Mouse (Mus musculus) embryonic fibroblast, embryonic 13.5 days (primary cell): ENCODE data around the gene Fam222a. TPM values are rescaled to one million over a fixed set of nuclear protein-coding genes. Genes with fewer than 3 reads are reported as not detected.

Source experiments
- H3K27ac ChIP-seq: 2 replicates; pipeline ENCODE4 v1.5.1; 2012; ENCODE audit warnings: low read length, control low read depth, inconsistent platforms; ENCODE audit not compliant: insufficient read depth
- H3K4me1 ChIP-seq: 2 replicates; pipeline ENCODE4 v1.6.1; 2011; ENCODE audit warnings: low read length; ENCODE audit not compliant: control insufficient read depth, insufficient read depth
- H3K4me3 ChIP-seq: 2 replicates; pipeline ENCODE4 v1.5.1; 2011; ENCODE audit warnings: mild to moderate bottlenecking, control low read depth, low read length; ENCODE audit not compliant: insufficient read depth
- CTCF ChIP-seq: IDR thresholded peaks from 2 replicates; pipeline ENCODE4 v1.5.1; 2011; ENCODE audit warnings: mild to moderate bottlenecking, control low read depth, low read length, moderate library complexity, borderline replicate concordance; ENCODE audit not compliant: insufficient read depth
- POLR2A ChIP-seq: IDR thresholded peaks from 2 replicates; pipeline ENCODE4 v1.6.1; 2011; ENCODE audit warnings: low read depth, mild to moderate bottlenecking, control low read depth, low read length, moderate library complexity
- polyA plus RNA-seq: library from polyadenylated mRNA; stranded (reverse); fragments of >200 nt; gene quantifications from 2 replicates; pipeline ENCODE4 v1.2.4, GENCODE M21; 2011; ENCODE audit warnings: low read depth; ENCODE audit not compliant: missing spikeins, insufficient read length

Gene Fam222a
- polyA plus RNA-seq, 1 experiment: 0.18 TPM

DNA sequence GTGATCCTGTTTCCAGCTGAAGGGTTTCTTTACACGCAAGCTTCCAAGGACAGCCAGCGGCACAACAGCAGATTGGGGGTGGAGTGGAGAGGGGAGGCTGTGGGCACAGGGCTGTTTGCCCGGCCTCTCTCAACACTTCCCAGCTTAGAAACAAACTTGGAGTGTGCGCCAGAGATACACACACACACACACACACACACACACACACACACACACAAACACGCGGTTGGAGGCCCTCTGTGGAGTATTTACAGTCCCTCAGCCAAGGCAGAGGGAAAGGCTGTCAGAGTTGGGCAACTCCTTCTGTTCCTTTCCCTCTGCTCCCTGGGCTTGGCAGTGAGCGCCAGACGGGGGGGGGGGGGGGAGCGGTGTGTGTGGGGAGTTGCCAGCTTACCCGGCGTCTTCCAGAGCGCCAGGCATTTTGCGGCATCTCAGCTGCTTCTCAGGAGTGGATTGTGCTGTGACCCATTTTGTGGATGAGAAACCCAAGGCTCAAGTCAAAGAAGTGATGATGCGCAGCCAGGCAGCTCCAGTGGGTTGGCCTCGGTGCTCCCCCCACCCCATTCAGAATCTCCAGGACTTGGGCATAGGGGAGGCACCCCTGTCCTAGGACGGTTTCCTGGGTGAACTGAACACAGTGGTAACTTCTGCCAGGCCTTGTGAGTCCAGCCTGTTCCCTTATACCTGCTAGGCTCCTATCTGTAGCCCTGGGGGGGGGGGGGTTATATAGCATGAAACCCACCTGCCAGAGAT is 2.3 kb downstream of the Fam222a start:
- TF ChIP-seq POLR2A (no peak), CTCF (no peak)
- Histone ChIP-seq H3K27ac (no peak overlapping the region), H3K4me1 (peaks cover 2% of the 10 kb centered on the region; the same call in 1 of the 2 replicates), H3K4me3 (no peak overlapping the region)

DNA sequence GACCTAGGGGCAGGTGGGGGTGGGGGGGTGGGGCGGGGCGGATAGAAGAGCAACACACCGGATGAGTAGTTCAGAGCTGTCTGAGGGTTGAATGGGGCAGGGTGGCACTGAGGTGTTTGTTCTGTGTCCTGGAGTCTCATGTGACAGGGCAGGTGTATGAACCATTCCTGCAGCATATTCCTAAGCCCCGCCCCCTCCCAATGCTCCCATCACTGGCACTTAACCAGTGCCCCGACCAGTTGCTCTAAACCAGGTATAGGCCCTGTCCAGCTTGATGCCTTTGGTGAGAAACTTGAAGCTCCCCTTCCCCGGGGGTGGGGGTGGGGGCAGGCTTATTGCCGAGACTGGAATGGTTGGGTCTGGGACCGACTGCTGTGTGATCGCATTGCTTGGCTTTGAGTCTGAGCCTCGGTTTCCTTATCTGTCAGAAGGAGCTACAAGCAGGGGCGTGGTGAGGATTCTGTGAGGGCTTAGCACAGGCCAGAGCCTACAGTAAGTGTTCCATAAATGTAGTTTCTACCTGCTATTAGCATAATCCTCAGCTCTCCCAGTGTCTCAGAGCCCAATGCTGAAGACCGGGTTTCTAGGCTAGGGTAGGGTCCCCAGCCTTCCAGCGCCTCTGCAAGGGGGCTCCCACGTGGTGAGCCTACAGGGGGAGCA is 3.1 kb downstream of the Fam222a start:
- H3K27ac ChIP-seq: no peak overlapping the region
- H3K4me3 ChIP-seq: no peak overlapping the region
- TF ChIP-seq POLR2A: no peak
- no peak for TF ChIP-seq CTCF
- H3K4me1 ChIP-seq: peaks cover 2% of the 10 kb centered on the region; the same call in 1 of the 2 replicates

DNA sequence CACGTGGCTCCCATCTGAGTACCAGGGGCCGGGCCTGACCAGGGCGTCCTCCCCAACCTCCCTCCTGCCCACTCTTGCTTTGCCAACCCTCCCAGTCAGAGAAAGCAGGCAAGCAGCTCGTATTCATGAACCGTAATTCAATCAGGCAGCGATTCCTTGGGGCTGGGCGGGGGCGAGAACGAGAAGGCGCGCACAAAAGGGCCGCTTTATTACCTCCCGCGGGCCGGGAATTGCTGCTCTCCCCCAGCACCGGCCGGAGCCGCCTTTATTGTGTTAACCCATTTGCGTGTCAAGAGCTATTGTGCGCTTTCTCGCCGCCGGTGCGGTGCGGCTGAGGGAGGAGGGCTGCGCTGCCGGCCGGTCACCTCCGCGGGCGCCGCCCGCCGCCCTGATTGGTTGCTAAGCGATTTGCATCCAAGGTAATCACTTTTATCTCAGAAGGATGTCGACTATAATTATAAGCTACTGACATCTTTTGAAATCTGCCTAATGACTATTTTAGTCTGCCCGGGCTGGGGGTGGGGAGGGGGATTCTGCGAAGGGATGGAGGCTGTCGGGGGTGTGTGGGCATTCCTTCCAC is 3.7 kb downstream of the Fam222a start:
- H3K4me3 ChIP-seq: no peak overlapping the region
- TF ChIP-seq POLR2A: no peak
- TF ChIP-seq CTCF: no peak
- H3K4me1 ChIP-seq: peaks cover 2% of the 10 kb centered on the region; the same call in 1 of the 2 replicates
- no peak overlapping the region for H3K27ac ChIP-seq

DNA sequence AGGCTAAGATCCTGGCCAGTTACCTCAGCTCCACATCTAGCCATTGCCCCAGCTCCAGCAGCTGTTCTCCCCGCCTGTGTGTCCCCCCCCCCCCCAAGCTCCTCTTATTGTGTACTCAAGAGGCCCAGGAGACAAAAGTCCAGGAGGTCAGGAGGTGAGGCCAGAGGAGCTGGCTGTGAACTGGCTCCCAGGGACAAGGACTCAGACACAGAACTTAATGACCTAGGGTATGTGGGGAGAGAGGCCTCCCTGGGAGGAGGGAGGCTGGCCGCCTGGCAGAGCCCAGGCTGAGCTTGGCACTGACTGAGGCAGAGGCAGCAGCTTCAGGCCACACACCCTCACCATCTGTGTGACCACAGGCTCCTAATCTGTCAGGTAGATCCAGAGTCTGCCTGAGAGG is 5.2 kb downstream of the Fam222a start:
- Histone ChIP-seq H3K4me3 (no peak overlapping the region), H3K4me1 (peaks cover 2% of the 10 kb centered on the region; the same call in 1 of the 2 replicates), H3K27ac (no peak overlapping the region)
- TF ChIP-seq CTCF (no peak), POLR2A (no peak)

DNA sequence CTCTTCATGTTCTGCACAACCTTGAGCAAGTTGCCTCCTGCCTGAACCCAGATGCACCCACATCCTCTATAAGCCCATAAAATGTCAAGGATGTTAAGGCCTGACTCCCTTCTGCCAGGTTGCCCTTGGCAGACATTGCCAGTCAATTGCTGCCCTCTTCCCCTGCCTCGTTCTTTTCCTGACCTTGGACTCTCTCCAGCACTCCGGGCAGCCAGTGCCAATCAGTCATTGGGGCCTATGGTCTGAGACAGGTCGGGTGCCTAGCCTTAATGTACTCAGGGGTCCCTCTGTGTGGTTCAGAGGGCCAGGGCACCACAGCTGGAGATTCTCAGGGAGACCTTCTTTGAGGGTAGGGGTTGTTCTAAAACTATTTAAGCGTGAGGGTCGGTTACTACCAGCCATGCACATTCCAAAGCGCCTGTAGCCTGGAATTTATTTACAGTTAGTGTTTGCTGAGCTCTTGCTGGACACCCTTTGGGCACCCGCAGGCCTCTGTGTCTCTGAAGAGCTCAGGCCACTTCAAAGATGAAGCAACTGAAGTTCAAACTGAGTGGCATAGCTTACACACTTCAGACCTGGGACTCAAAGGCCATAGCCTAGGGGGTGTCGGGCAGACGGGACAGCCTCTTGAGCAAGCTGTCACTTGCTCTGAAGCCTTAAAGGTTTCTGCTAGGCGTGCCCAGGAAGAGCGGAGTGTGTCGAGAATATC is 6.3 kb downstream of the Fam222a start:
- no peak for TF ChIP-seq POLR2A
- no peak for TF ChIP-seq CTCF
- Histone ChIP-seq H3K4me3 (no peak overlapping the region), H3K27ac (no peak overlapping the region), H3K4me1 (peaks cover 2% of the 10 kb centered on the region; the same call in 1 of the 2 replicates)

DNA sequence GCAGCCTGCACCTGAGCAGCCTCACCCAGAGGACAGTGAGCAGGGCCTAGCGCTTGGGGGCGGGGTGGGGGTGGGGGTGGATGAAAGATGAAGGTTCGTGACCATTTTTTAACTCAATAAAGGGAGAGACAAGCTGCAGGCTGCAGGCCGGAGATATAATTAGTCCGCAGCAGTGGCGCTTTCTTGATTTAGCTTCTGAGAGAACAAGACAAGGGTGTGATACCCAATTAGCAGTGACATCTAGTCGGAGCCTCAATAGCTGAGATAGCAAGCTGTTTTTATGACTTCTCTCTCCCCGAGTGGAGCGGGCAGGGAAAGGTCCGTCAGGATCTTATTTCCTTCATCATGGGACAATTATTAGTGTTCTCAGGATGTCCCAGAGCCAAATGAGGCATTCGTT is 7.2 kb downstream of the Fam222a start:
- TF ChIP-seq POLR2A (no peak), CTCF (no peak)
- Histone ChIP-seq H3K4me1 (peaks cover 2% of the 10 kb centered on the region; the same call in 1 of the 2 replicates), H3K4me3 (no peak overlapping the region), H3K27ac (no peak overlapping the region)

DNA sequence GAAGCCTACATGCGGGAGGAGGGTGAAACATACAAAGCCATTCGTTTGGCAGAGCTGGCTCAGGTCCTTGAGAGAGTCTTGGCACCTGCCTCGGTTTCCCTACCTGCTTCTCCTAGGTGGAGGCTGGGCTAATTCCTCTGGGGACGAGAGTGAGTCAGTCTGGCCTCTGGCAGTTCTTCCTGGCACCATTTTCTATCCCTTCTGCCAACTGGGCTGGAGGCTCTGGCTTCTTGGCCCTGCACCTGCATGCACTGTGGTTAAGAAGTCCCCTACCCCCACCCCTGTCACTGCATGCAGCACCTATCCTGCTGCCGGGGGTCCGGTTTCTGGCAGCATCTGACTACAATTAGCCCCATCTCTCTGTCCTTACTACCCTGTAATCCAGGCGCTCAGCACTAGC is 7.7 kb downstream of the Fam222a start:
- Histone ChIP-seq H3K4me3 (no peak overlapping the region), H3K4me1 (peaks cover 2% of the 10 kb centered on the region; the same call in 1 of the 2 replicates), H3K27ac (no peak overlapping the region)
- no peak for TF ChIP-seq POLR2A
- no peak for TF ChIP-seq CTCF

DNA sequence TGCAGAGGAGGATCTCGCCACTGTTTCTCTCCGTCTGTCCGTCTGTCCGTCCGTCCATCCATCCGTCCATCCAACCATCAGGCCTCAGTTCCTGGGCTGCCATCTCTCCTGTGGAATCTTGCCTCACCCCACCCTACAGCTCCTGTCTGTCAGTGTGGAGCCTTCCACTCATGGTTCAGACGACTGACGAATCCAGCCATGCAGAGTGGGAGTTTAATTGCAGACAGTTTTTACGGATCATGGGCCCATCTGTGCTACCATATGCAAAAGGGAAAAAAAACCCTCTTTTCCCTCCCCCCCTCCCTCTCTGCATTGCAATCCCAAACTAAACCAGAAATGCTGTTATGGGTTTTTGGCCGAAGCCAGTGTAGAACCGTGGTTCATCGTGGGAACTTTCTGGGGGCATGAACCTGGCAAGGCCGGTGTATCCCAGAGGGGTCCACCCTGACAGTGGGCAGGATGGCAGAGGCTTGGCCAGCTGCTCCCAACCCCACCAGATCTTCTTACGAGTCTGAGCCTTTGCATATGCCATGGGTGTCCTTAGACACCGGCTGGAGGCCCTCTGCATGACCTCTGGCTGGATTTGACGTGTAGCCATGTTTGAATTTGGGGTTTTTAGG is 8.3 kb downstream of the Fam222a start:
- Histone ChIP-seq H3K27ac (no peak overlapping the region), H3K4me1 (peaks cover 2% of the 10 kb centered on the region; the same call in 1 of the 2 replicates), H3K4me3 (no peak overlapping the region)
- no peak for TF ChIP-seq POLR2A
- no peak for TF ChIP-seq CTCF

DNA sequence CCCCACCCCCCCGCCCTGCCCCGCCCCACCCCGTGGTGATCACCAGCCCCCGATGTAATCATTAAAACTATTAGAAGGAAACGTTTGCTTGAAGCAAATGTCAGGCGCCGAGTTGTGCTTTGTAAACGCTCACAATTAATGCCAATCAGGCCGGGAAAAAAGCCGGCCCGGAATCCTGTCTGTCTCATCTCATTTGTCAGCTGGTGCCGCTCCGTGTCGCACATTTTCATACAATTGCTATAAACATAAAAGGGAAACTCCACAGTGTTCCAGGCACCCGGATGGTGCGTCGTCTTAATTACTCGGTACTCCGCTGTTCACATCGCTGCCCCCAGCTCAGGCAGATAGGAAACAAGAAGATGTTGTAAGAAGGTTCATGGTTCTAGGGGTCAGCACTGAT is 10.5 kb downstream of the Fam222a start:
- no peak overlapping the region for H3K4me3 ChIP-seq
- no peak overlapping the region for H3K27ac ChIP-seq
- TF ChIP-seq CTCF: no peak
- no peak for TF ChIP-seq POLR2A
- H3K4me1 ChIP-seq: no peaks in the 10 kb centered on the region
